Mouse (Mus musculus) 3T3-L1 (cell line): ENCODE data around the gene Mgp.
"Not testable (repeated sequence)": the region's sequence is repeated elsewhere in the genome, so short reads cannot be mapped to it uniquely, and the experiment has no call there.

ENCODE experiments used
- DNase-seq: peaks from one replicate; pipeline ENCODE4 v3.0.0-alpha.2; 2015; ENCODE audit warnings: low read depth, low spot score

Gene Mgp

DNA sequence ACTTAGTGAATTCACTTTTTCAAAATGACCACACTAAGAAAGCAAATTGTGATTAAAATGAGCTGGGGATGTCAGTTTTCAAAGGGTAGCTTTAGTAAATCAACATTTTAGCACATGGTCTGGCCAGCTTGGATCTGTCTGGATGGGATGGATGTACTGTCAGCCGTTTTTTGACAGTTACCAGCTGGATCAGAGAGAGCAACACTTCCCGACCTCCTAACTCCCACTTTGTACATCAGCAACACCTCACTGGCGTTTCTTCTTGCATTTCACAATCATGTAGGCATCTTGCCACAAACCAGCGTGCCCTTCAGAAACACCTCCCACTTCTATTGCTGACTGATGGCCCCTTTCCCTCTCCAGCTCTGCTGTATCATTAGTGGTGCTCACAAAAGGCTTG is 22.6 kb upstream of the Mgp start:
- peak; percentile 80 for DNase-seq

DNA sequence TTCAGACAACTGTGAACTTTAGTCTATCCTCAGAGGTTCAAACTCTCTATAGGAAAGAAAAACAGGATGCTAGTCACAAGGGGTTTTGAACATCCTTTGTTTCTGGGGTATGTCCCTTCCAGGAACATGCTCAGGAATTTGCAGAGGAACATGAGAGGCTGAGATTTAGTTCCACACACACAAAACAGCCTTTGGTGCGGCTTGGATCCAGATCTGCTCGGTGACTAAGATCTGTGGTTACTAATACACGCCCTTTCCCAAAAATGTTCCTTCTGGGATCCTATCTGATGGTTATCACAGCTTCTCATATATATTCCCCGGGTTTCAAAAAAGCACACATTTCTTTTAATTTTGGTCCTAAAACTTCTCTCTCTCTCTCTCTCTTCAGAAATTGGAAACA is 22.2 kb upstream of the Mgp start:
- DNase-seq = peak; percentile 91

DNA sequence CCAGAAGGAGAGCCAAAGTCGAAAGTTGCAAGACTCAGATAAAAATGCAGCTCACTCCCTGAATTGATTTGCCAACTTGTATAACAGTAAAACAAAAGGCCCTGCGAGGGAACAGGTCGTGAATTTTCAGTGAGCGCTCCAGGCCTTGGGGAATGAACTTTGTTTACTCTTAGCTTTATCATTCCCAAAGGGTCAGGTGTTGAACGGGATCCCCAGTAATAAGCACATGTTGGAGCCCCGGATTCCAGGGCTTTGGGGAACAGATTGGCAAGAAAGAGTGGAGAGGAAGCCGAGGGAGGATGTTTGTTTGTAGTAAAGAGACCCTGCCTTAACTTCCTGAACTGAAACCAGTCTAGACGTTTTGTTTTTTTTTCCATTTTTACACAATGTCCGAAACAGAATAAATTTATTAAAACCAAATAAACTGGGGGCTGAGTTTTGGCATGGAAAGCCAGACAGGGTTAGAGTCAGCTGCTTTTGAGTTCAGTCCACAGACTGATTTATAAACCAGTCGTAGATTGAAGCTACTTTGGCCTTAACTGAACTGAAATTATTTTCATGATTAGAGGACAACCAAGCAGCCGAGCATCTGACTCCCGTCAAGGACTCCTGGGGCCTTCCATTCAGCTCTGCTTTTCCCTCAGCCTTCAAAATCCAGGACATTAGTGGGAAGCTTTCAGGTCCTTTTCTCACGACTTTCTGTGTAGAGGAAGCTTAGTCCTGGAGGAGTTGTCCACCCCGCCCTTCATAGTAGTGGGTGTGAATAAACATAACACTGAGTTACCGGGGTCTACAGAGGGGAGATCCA is 19.1 kb upstream of the Mgp start:
- DNase-seq = no peak

DNA sequence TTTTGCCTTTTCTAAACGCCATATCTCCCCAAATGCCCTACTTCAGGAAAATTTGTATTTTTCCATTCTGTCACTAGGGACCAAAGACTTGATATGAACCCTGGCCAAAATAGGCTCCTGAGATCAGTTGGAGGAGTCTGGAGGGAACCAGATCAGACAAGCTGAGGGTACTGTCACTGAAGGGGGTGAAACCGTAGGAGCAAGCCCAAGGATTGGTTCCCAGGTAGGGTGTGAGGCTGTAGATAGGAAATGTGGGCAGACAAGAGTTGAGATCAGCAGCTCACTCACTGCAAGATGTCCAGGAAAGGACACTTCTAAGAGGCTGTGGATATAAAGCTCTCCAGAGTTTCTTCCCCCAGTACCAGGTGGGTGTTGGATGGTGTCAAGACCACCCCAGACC is 16.4 kb upstream of the Mgp start:
- DNase-seq = no peak

DNA sequence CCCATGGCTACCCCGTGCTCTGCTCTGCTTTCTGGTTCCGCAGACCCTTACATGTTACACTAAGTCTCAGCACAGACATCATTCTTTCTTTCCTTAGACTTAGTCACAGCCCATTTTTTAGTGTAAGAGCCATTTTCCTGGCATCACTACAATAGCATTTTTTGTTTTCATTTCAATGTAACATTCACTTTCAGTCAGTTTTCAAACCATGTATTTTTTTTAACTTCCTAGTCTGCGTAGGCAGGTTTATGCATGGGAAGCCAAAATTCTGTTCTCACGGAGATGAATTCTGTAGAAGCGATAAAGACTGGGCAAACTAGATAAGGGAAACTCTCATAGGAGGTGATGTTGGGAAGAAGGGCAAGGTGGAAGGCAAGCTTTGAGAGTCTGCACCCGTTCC is 13.9 kb upstream of the Mgp start:
- DNase-seq = no peak

DNA sequence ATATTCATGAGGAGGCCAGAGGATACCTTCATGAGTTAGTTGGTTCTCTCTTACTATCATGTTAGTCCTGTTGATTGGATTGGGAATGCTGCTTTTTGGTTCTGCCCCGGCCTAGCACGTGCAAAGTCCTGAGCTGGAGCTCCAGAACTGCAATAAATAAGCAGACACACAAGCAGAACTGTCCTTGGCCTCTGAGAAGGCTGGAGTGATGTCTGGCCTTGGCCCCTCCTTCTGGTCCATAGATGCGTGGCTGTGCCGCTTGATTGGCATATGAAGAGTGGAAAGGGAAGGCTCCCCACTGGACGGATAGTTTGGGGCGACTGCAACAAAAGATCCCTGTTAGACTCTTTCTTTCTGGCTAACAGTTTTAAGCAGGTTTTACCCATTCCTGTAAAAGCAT is 13.4 kb upstream of the Mgp start:
- no peak for DNase-seq

DNA sequence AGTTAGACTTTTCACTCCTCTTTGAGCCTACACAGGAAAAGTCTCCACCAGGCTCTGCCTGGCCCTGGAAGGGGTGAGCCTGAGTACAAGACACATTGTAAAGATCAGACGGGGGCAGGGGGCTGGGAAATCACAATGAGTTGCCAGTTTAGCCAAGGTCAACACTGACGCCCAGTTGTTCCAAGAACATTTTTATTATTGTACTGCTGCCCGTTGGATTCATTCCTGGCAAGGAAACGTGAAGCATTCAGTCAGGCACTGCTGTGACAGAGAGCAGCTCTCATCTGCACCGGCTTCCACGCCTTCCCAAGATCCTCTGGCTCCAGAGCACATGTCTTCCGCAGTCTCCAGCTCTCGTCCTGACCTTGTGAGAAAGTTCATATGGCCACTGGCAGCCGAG is 12.2 kb upstream of the Mgp start:
- DNase-seq = no peak

DNA sequence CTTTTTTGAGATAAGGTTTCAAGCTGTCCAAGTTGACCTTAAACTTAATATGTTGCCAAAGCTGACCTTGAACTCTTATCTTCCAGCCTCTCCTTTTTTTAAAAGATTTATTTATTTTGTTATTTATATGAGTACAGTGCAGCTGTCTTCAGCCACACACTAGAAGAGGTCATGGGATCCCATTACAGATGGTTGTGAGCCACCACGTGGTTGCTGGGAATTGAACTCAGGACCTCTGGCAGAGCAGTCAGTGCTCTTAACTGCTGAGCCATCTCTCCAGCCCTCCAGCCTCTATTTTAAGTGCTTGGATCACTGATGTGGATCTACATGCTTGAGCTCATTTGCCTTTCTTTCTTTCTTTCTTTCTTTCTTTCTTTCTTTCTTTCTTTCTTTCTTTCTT is 9.1 kb upstream of the Mgp start:
- not testable (repeated sequence) for DNase-seq

DNA sequence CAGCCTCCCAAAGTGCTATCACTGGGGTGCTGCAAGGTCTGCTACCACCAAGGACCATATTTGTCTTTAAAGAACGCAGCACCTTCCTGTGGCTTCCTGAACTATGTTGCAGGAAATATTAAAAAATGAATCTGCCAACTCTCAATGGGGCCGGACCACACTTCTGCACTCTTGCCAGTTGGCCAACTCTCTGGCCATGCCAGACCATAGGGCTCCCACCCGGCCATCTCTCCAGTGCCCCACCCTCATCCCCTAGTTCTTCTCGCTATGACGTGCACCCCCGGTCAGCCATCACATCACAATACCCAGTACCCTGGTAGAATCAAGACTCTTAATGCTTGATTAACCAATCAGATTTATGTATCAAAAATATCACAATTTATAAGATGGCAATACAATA is 8.3 kb upstream of the Mgp start:
- DNase-seq = no peak

DNA sequence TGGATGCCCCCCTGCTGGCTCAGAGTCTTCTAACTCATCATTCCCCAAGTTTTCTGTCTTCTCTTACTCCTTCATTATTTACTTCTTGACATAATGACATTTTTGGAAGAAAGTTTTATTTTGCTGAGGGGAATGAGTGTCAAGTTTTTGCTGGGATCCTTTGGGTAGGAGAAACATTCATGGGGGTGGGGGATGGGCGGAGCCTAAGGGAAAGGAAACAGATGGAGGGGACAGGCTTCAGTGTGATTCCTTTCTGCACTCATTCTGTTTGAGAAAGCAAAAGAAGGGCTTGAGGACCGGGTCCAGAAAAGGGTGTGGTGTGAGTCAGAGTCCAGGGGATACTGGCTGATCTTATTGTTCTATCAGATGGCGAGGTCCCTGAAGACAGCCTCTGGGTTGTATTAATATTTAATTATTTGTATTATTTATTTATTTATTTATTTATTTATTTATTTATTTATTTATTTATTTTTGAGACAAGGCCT is 7.8 kb upstream of the Mgp start:
- no peak for DNase-seq

DNA sequence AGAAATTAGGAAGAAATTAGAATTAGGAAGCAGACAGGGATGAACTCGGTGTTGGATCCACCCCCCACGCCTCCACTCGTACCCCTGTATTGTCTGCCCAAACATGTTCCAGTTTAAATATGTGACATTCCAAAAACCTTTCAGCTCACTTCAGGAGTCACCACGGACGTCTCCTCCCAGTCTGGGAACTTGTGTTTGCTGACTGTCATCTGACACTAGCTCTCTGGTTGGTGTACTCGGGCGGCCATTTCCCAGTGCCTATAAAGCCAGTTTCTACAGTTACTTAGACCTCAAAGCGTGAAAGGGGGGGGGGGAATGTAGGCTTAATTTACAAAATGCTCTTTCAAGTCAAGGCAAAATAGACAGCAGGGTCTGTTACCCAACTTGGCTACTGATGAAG is 6.1 kb upstream of the Mgp start:
- no peak for DNase-seq

DNA sequence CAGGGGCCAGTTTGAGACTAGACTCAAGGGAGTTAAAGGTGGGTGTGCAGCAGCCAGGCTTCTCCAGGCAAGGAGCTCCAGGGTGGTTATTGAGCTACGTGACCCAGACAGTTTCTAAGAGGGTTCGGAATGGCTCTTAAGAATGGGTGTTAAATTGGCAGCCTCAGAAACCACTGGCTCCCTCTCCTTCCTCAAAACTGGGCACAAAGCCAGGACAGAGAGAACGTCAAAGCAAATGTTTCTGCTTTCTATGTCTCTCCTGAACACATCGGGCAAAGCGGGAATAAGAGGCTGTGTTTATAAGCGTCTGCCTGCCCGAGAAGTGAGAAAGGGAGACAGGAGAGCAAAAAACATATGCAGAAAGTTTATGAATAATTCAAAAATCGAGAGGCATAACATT is 1.0 kb downstream of the Mgp start:
- no peak for DNase-seq

DNA sequence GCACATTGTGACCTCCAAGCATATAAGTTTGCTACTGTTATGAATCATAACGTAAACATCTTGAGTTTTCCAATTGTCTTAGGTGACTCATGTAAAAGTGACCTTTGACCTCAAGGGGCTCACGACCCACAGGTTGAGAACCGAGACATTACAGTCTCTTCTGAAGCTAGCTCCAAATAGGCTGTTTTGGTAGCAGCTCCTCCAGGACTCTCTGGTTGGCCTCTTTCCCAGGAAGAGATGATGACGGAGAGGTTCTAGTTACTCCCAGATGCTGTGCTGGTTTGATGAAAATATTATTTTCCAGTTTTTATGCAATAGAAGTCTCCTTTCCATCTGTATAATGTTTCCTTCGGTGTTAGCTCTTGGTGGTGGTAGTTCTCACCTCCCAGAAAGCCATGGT is 6.7 kb downstream of the Mgp start:
- peak; percentile 58 for DNase-seq

DNA sequence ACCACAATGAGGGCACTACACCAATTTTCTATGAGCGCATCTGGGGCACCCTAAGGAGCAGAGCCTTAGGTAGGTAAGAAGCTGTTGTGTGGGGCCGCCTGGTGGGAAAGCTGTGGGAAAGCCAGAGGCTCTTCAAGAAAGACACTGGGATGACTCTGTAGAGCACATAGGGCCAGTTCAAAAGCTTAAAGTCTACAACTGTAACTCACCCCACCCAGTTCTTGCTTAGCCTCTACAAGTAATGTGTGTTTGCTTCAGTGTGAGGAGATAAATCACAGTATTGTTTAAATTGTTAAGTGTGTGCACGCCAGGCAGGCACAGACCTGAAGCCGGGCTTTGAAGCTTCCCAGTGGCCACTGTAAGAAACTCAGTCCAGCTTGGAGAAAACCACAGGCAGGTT is 9.5 kb downstream of the Mgp start:
- no peak for DNase-seq

DNA sequence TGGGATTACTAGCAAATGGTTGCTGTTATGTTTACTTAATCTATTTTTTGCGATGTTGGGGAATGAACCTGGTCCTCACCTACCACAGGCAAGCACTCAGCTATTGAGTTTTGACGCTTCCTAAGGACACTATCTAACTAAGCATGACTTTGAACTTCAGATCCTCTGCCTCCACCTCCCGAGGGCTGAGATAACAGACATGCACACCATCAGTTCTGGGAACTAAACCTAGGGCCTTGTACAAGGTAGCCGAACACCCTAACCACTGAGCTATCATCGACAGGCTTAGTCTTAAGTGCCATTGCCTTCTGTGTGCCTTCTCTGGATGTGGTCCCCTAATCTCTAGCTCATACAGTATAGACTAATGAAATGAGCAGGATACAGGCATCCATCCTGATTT is 10.3 kb downstream of the Mgp start:
- no peak for DNase-seq

DNA sequence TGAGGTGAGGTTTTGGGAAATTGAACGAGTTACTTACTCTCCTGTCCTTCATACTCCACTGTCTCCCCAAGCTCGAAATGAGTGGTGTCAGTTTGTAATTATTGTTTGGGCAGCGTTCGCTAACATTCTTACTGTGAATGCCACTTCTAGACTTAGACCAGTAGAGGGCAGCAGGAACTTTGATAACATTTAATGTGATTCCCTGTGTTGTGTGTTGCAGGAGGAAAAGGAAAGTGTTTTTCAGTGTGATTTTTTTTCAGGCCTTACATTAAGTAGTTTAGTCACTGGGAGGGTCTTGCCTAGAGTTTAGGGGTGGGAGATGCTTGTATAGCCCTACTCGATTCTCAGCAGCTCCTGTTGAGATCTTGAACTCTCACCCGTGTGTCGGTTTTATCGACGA is 14.6 kb downstream of the Mgp start:
- peak; percentile 89 for DNase-seq

DNA sequence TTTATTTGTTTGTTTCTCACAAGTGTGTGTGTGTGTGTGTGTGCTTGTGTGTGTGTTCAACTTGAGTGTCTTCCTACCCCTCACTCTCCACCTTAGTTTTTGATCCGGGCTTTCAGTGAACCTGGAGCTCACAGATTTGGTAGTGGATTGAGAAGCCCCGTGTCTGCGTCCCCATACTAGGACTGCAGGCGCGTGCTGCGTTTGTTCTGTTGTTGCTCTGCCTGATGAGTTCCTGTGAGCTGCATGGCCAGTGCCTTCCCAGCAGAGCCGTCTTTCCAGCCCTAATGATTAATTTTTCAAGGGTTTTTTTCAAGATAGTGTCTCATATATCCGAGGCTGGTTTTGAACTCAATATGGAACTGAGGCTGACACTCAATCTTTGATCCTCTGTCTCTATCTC is 17.2 kb downstream of the Mgp start:
- DNase-seq = no peak

DNA sequence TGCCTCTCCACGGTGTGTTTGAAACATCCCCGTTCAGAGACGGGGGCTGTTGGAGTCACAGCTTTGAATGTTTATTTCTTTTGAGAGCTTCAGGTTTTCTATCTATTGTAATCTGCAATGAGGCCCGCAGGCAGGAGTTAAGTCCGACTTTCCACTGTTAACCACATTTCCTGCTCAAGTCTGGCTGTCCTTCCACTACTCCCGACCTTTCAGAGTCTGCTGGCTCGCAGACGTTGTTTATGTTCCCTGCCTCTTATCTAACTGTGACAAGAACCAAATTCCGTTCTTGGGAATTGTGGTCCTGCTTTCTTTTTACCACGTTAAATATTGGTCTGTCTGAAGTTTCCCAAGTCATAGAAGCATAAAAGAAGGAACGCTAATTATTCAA is 17.8 kb downstream of the Mgp start:
- no peak for DNase-seq

DNA sequence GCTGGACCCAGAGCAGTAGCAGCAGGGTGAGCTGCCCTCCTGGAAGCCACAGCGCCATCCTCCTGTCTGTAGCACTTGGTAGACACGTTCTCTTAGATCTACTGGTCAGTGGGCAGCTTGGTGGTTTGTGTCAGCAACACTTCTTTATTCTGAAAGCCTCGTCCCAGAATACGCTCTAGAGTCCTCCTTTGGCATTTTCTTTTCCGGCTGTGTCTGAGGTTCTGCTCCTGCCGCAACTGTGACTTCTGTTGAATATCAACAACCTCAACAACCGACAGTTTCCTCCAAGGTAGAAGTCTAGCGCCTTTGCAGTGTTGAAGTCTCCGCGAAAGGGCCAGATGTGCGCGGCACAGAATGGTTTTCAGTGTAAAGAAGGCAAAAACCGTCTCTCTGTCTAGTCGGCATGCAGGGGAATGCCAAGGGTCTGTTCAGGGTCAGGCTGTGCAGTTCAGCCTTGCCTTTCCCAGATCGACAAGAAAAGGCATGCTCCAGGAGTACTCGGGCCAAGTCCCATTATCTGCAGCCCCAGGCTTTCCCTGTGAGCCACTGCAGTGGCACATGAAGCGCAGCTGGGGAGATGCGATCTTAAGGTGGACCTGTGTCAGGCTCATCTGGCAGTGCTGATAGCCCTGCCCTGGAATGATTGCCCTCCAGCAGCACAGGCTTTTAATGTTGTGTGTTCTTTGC is 18.3 kb downstream of the Mgp start, which contains the start of gene Art4:
Art4 (minus strand) TSS at position 548 of the 687 bp plus-strand sequence.
- no peak for DNase-seq

DNA sequence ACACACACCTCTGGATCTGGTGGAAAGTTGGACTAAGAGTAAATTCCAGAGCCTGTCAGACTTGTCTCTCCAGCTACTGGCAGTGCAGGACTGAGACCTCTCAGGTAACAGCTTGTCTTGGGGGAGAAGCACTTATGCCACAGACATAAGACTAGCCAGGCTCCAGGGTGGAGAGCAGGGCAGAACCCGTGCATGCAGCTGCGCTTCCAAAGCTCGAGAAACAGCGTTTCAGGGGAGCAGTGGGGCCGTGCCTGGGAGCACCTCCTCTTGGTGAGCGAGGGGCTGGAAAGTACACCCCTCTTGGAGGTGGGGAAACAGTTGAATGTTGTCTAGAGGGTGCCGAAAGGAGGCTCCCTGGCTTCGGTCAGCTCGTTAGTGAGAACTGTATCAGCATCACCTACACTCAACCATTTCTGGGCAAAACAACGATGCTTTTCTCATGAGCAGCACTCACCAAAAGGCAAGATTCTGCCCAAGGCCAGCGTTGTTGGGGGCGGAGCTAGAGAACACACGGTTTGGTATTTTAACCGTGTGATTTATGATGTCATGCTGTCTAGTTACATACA is 19.5 kb downstream of the Mgp start:
- DNase-seq = no peak

DNA sequence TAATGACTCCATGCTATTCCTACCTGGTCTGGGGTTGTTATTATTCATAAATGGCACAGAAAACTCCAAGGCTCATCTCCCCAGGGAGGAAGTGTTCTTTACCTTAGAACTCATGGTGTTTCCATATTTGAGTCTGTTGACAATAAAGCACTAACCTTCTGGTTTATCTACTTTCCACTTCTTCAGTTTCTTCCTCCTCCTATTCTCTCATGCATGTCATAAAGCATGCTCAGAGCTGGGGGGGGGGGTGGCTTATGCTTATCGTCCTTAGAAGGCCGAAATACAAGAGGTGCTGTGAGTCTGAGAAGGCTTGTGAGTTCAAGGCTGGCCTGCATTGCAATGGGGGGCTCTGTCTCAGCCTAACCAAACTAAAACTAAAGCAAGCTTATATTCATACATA is 20.4 kb downstream of the Mgp start:
- no peak for DNase-seq

DNA sequence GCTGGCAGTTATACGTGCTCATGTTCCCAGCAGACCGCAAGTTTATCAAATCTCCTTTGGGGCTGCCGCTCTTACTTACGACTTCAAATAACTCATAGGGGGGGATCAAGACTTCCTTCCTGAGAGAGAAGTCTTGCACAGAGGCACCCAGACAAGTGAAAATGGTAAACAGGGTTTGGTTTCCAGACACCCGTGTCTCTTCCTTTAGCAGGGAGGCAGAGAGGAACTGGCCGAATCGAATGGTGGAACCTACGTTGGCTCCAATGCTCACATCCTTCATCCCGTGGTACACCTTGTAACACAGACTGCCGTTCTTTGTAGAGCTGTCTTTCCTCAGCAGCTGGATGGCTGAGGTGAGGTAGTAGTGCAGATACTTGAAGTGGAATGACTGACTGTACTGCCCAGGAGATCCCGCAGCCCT is 21.3 kb downstream of the Mgp start:
- no peak for DNase-seq

DNA sequence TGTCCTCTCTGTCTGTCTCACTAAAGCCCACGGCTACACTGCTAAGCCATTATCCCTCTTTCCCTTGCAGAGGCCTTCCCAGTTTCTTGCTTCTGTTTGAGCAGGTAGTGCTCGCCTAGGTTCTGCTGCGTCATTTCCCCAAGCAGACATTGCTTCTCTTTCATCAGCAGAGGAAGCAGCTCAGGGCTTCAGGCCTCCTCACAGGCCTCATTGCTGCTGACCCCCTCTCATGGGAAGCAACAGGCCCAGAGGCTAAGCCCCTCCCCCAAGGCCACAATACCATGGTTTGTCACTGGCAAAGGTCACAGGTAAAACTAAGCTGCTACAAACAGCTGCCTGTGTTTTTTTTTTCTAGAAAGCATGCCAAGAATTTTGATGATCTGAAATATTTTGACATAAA is 22.9 kb downstream of the Mgp start:
- no peak for DNase-seq
